Mouse (Mus musculus) c-Kit-positive CD71-positive TER-119-negative erythroid progenitor cells, embryonic 14.5 days (primary cell): ENCODE data around the gene Prrc2b.
A peak's percentile ranks its signal among the peaks of the same experiment; 100 is the strongest.

Source experiments
- DNase-seq: peaks from one replicate; pipeline ENCODE4 v3.0.0-alpha.2; 2013; ENCODE audit warnings: low read depth

Prrc2b gene

GRCm38 (mm10) chr2:32134039-32134438 lies 16.8 kb upstream of the Prrc2b start:
- peak; percentile 87 for DNase-seq

- peak; percentile 100 for DNase-seq
Measured at GRCm38 (mm10) chr2:32137667-32138266, 13.1 kb upstream of the Prrc2b start.

- DNase-seq, result no peak
Measured at GRCm38 (mm10) chr2:32139377-32139776, 11.5 kb upstream of the Prrc2b start.

- DNase-seq, result no peak
Measured at GRCm38 (mm10) chr2:32140498-32140934, 10.4 kb upstream of the Prrc2b start.

DNA sequence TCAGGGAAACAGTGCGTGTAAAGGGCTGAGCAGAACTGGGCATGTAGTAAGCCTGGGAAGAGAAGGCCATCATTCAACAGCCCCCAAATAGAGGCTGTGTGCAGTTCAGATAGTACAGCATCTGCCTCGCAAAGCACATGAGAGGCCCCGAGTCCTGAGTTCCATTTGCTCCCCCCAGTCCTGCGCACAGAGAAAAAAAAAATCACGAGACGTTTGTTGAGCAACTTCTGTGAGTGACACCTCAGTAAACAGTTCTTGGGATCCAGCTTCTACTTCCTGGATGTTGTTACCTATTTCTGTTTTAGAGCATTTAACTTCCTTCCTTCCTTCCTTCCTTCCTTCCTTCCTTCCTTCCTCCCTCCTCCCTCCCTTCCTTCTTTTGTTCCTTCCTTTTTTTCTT lies 9.3 kb upstream of the Prrc2b start:
- DNase-seq, result no peak

GRCm38 (mm10) chr2:32142368-32142767 lies 8.5 kb upstream of the Prrc2b start:
- no peak for DNase-seq

GRCm38 (mm10) chr2:32144633-32145032 lies 6.2 kb upstream of the Prrc2b start:
- DNase-seq, result no peak

DNA sequence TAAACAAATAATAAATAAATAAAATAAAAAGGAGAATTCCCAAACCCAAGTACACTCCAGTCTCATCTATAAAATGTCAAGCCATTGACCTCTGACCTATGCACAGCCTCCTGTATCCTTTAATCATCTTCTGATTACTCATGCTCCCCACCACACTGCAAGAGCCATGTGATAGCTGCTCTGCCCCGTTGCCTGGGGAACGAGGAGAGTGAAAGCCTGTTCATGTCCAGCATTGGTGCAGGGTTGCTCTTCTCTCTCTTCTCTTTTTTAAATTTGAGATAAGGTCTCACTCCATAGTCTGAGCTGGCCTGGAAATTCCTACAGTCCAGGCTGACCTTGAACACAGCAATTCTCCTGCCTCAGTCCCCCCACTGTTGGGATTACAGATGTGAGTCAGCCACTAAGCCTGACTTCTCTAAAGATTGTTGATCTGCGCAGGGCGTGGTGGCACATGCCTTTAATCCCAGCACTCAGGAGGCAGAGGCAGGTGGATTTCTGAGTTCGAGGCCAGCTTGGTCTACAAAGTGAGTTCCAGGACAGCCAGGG lies 4.2 kb upstream of the Prrc2b start:
- no peak for DNase-seq

DNA sequence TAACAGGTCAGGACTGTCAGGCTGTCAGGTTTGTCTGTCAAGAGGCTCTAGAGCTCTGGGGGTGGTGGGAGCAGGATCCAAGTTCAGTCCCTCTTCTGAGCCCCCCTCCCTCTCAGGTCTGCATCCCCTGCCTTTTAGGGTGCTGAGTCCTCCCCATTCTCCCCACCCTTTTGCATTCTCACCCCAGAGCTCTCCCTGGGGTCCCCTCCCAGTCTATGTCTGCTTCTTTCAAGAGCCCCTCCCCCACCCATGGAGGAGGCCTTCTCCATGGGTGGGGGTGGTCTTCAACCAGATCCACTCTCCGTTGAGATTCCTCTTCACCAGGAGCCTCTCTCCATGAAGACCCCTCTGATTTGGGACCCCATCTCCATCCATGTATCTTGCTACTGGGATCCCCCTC lies 747 bp upstream of the Prrc2b start:
- DNase-seq, result no peak

- no peak for DNase-seq
Measured at GRCm38 (mm10) chr2:32150562-32150923, 339 bp upstream of the Prrc2b start.

GRCm38 (mm10) chr2:32151660-32152366 lies 931 bp downstream of the Prrc2b start:
- DNase-seq, result no peak

GRCm38 (mm10) chr2:32152367-32153034 lies 1.6 kb downstream of the Prrc2b start:
- DNase-seq, result no peak

- DNase-seq, result no peak
Measured at GRCm38 (mm10) chr2:32153041-32153790, 2.3 kb downstream of the Prrc2b start.

DNA sequence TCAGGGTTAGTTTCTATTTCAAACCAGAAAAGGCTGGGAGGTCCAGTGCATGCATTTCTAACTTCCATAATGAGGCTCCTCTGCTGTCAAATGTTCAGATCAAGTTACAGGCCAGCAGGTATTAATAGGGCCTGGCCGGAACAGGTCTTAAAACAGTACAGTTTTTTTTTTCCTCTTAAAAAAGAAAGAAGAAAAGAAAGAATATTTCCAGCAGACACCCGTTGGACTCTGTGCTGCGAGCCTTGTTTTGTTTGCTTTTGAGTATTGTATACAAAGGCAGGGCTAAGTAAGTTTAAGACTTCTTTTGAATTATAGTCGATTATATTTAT lies 2.9 kb downstream of the Prrc2b start:
- no peak for DNase-seq

- DNase-seq, result no peak
Measured at GRCm38 (mm10) chr2:32154334-32154997, 3.6 kb downstream of the Prrc2b start.

DNA sequence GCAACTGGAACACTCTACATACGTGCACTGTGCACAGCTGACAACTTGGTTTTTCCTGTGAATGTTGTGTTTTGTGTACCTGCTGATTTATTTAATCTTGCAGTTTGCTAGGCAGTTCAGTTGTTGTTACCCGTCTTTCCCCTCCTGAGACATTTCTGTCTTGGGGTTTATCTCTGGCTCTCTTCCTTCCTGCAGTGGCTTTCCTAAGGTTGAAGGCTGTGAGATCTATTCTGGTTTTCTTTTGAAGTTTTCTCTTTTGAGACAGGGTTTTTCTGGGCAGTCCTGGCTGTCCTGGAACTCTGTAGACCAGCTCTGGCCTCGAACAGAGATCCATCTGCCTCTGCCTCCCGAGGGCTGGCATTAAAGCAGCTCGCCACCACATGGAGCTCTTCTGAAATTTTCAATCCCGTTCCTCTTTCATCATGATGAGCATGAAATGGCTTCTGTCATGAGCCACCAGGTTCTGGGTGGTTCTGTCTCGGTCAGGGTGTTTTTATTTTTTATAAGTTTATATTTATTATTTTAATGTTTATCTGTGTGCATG lies 4.2 kb downstream of the Prrc2b start:
- no peak for DNase-seq

GRCm38 (mm10) chr2:32155614-32156013 lies 4.7 kb downstream of the Prrc2b start:
- DNase-seq, result no peak

GRCm38 (mm10) chr2:32156645-32157044 lies 5.8 kb downstream of the Prrc2b start:
- no peak for DNase-seq

GRCm38 (mm10) chr2:32157328-32157727 lies 6.4 kb downstream of the Prrc2b start:
- no peak for DNase-seq

- DNase-seq, result no peak
Measured at GRCm38 (mm10) chr2:32158616-32159239, 7.8 kb downstream of the Prrc2b start.

- DNase-seq, result no peak
Measured at GRCm38 (mm10) chr2:32160525-32160924, 9.6 kb downstream of the Prrc2b start.
